Mouse (Mus musculus): ENCODE measurements around the gene Cdh13. TPM values are rescaled to one million over a fixed set of nuclear protein-coding genes. Genes with fewer than 3 reads are reported as not detected.

Cdh13 gene
- polyA plus RNA-seq, 1 experiment from 2014 or later = 62.2 TPM

- ATAC-seq = no peak
- ChIA-PET CTCF (no interaction called here), POLR2A (interaction anchor here (0.6 kb wide), 1 partner anchor 627 kb away, joined by 4 read pairs; no protein-coding TSS in a partner anchor)
- H3K27me3 ChIP-seq = no peaks in the 10 kb centered on the region
- TF ChIP-seq CTCF (IDR thresholded peaks at IDR 0.05) = no peak
- no peak for DNase-seq (ENCODE audit: low read depth, low spot score)
- in situ Hi-C loops (cut with MboI; ENCODE audit: low pct_unique_long_range_greater_than_20kb) = no loop called here
These were observed 596.6 kb downstream of the Cdh13 start for GRCm38 (mm10) chr8:118879939-118880825.

- ATAC-seq = no peak
- no peak for DNase-seq (ENCODE audit: low read depth, low spot score)
- in situ Hi-C loops (cut with MboI; ENCODE audit: low pct_unique_long_range_greater_than_20kb) = no loop called here
- CTCF ChIA-PET = no interaction called here
- POLR2A ChIA-PET = no interaction called here
- no peaks in the 10 kb centered on the region for H3K27me3 ChIP-seq
- no peak for TF ChIP-seq CTCF (IDR thresholded peaks at IDR 0.05)
These were observed 600.8 kb downstream of the Cdh13 start for GRCm38 (mm10) chr8:118884296-118884695.

DNA sequence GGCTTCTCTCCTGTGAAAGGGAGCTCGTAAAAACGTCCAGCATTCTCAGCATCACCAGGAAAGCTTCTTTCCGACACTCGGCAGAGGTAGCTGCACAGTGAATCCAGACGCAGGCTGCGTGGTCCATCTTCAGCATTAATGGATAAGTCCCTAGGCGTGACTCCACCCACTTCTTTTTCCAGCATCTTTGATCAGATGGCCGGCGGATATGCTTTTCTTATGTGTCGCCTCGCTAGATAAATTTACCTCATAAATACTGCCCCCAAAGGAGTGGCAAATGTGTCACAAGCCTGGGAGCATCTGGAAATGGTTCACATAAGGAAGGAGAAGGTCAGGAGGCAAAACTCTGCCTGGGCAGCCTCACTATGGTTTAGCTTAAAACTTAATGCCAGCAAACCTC, 601.5 kb downstream of the Cdh13 start:
- POLR2A ChIA-PET = interaction anchor here (0.7 kb wide), 1 partner anchor 214 kb away, joined by 3 read pairs; no protein-coding TSS in a partner anchor
- DNase-seq (ENCODE audit: low read depth, low spot score) (no peak), ATAC-seq (no peak)
- CTCF ChIA-PET = no interaction called here
- no peaks in the 10 kb centered on the region for H3K27me3 ChIP-seq
- no peak for TF ChIP-seq CTCF (IDR thresholded peaks at IDR 0.05)
- in situ Hi-C loops (cut with MboI; ENCODE audit: low pct_unique_long_range_greater_than_20kb) = no loop called here

DNA sequence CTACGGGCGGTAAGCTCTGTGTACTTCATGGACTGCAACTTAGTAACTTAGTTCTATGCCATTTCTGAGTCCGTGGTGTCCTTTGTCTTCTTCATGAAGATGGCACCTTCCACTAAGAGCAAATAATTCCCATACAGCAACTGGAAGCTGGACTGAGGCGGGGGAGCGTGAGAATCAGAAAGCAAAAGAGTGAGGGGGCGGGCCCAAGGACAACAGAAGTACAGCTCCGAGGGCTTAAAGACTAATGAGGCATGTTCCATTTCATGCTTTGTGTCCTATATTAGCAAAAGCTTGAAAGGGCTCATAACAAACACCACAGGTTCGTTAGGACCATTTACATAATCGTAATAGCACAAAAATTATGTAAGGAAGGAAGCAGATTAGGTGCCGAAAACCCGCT, 618.9 kb downstream of the Cdh13 start:
- no peak for TF ChIP-seq CTCF (IDR thresholded peaks at IDR 0.05)
- POLR2A ChIA-PET = no interaction called here
- no peaks in the 10 kb centered on the region for H3K27me3 ChIP-seq
- ATAC-seq (no peak), DNase-seq (ENCODE audit: low read depth, low spot score) (no peak)
- CTCF ChIA-PET = no interaction called here
- in situ Hi-C loops (cut with MboI; ENCODE audit: low pct_unique_long_range_greater_than_20kb) = no loop called here

DNA sequence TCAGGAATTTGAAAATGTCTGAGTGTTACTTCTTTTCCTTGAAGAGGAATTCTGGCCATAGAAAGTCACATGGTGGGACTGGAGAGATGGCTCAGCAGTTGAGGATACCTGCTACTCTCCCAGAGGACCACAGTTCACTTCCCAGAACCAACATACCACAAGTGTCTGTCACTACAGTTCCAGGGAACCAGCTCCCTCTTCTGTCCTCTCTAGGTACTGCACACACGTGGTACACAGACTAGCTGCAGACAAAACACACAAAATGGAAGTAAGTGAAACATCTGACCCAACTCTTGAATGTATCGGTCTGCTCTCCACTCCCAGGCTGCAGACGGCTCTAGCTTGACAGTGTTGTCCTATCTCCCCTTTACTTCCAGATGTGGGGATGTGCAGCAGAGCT, 633.0 kb downstream of the Cdh13 start:
- in situ Hi-C loops (cut with MboI; ENCODE audit: low pct_unique_long_range_greater_than_20kb) = no loop called here
- POLR2A ChIA-PET = no interaction called here
- CTCF ChIA-PET = no interaction called here
- DNase-seq (ENCODE audit: low read depth, low spot score) (no peak), ATAC-seq (no peak)
- TF ChIP-seq CTCF (IDR thresholded peaks at IDR 0.05) = no peak
- no peaks in the 10 kb centered on the region for H3K27me3 ChIP-seq

DNA sequence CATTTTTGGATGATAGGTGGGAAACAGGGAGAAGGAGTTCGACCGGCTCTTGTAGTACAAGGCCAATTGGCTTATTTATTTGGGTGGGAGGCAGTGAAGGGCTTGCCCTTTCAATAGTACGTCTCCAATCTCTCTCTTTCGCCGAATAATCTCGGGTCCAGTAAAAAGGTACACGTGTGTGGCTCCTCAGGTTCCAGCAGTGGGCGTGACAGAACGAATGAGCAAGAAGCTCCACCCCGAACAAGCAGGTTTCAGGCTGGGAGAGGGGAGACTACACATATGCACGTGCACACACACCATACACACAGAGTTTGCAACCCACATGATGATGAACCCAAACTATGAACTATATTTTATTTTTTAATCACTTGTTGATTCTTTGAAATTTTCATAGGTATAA, 653.9 kb downstream of the Cdh13 start:
- ChIA-PET POLR2A (no interaction called here), CTCF (no interaction called here)
- ATAC-seq (no peak), DNase-seq (ENCODE audit: low read depth, low spot score) (no peak)
- H3K27me3 ChIP-seq = no peaks in the 10 kb centered on the region
- in situ Hi-C loops (cut with MboI; ENCODE audit: low pct_unique_long_range_greater_than_20kb) = no loop called here
- TF ChIP-seq CTCF (IDR thresholded peaks at IDR 0.05) = no peak

DNA sequence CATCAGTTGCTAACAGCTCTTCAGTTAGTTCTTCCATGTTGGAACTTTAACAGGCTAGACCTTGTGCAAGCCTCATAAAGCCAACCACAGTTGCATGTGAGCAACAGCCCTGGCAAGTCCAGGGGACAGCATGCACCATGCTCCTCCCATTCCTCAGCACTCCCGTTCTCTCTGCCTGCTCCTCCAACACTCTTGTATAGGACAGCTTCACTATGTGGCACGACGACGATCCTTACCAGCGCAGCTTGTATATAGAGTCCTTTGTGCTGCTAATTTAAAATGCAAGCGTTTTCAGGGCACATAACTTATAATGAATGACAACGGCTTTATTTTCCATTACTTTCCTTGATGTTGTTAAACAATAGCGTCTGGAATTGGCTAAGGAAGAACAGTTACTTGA, 654.5 kb downstream of the Cdh13 start:
- CTCF ChIA-PET = no interaction called here
- no peaks in the 10 kb centered on the region for H3K27me3 ChIP-seq
- in situ Hi-C loops (cut with MboI; ENCODE audit: low pct_unique_long_range_greater_than_20kb) = no loop called here
- no peak for ATAC-seq
- TF ChIP-seq CTCF (IDR thresholded peaks at IDR 0.05) = no peak
- DNase-seq (ENCODE audit: low read depth, low spot score) = peak; percentile 6
- POLR2A ChIA-PET = no interaction called here

DNA sequence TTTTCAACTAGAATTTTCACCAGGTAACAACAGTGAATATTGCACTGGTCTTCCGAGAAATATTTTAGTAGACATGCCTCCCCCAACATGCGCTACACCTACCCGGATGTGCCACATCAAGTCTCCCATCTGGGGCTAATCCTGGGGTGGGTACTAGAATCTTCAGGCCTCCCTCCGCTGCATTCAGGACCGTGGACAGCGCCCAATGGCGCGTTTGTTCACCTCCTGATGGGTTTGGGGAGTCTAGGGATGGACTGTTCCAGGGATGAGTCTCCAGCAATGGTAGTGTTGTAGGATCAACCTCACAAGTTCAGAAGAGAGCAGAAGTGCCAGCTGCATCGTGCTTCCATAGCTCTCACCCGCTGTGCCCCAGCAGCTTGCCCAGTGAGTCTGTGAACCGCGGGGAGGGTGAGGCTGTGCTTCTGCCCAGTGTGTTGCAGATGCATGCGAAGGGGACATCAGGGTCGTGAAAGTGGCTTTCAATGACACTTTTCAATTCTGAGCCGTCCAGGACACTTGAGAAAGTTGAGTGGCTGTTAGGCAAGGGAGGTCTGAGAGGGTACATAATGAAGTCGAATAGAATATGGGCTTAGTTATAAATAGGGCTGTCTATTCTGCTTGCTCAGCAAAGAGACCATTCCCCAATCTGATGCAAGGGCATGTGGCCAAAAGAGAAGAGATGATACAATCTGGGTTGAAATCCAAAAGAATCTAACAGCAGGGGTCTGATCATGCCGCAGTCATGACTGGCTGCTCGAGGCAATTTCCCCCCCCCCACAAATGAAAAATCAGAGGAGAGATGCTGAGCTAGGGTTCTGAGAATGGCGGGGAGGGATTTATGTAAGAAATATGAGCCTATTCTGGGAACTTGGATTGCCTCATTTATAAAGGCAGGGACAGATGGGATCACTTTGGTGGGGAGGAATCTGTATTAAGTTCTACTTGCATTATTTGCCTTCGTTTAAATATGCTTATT, 668.5 kb downstream of the Cdh13 start:
- ChIA-PET POLR2A (interaction anchor here (0.6 kb wide), 1 partner anchor 136 kb away, joined by 3 read pairs; no protein-coding TSS in a partner anchor), CTCF (no interaction called here)
- ATAC-seq (no peak), DNase-seq (ENCODE audit: low read depth, low spot score) (no peak)
- in situ Hi-C loops (cut with MboI; ENCODE audit: low pct_unique_long_range_greater_than_20kb) = no loop called here
- H3K27me3 ChIP-seq = no peaks in the 10 kb centered on the region
- TF ChIP-seq CTCF (IDR thresholded peaks at IDR 0.05) = no peak

DNA sequence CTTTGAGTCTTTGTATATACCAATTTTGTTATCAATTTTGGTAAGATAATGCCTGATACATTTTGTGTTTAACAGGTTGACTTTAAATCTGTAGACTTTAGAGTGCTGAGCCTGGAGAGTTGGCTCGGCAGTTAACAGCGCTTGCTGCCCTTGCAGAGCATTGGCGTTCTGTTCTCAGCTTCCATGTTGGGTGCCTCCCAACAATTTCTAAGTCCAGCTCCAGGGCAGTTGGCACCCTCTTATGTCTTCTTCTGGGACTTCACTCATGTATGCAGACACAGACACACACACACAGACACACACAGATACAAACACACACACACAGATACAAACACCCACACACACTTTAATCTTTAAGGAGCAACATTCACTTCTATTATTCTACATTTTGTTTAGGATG, 672.6 kb downstream of the Cdh13 start:
- ChIA-PET POLR2A (no interaction called here), CTCF (no interaction called here)
- in situ Hi-C loops (cut with MboI; ENCODE audit: low pct_unique_long_range_greater_than_20kb) = no loop called here
- no peak for DNase-seq (ENCODE audit: low read depth, low spot score)
- no peak for ATAC-seq
- TF ChIP-seq CTCF (IDR thresholded peaks at IDR 0.05) = no peak
- no peaks in the 10 kb centered on the region for H3K27me3 ChIP-seq

GRCm38 (mm10) chr8:118961877-118962545, 678.5 kb downstream of the Cdh13 start:
- ChIA-PET CTCF (no interaction called here), POLR2A (interaction anchor here (0.6 kb wide), 1 partner anchor 110 kb away, joined by 4 read pairs; no protein-coding TSS in a partner anchor)
- no peak for DNase-seq (ENCODE audit: low read depth, low spot score)
- no peaks in the 10 kb centered on the region for H3K27me3 ChIP-seq
- ATAC-seq = no peak
- in situ Hi-C loops (cut with MboI; ENCODE audit: low pct_unique_long_range_greater_than_20kb) = no loop called here
- TF ChIP-seq CTCF (IDR thresholded peaks at IDR 0.05) = no peak
